Mouse (Mus musculus): Measurements from ENCODE around the gene Slc25a22. TPM values are rescaled to one million over a fixed set of nuclear protein-coding genes. Genes with fewer than 3 reads are reported as not detected.
A peak's percentile ranks its signal among the peaks of the same experiment; 100 is the strongest.

Gene Slc25a22
- total RNA-seq, 2 experiments from 2014 or later: 270 to 289 TPM

DNA sequence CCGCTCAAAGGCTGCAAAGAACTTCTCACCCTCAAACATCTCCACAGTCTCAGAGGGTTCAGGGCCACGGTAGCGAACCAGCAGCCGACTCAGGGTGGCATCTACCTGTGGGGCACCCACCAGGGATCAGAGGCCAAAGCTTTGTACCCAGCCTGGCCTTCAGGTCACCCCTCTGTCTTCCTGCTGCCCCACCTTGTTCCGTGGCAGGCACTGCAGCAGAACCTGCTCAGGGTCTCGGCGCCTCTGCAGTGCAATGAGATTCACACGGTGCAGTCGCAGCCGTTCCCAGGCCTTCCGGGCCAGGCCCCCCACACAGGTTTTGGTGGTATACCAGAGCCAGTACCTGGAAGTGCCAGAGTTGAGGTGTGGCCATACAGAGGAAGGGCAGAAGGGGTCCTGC, 2.1 kb upstream of the Slc25a22 start:
- intact Hi-C loops (cut with DNase I): no loop called here
- no peak for DNase-seq (ENCODE audit: low spot score in 2 of 2)

DNA sequence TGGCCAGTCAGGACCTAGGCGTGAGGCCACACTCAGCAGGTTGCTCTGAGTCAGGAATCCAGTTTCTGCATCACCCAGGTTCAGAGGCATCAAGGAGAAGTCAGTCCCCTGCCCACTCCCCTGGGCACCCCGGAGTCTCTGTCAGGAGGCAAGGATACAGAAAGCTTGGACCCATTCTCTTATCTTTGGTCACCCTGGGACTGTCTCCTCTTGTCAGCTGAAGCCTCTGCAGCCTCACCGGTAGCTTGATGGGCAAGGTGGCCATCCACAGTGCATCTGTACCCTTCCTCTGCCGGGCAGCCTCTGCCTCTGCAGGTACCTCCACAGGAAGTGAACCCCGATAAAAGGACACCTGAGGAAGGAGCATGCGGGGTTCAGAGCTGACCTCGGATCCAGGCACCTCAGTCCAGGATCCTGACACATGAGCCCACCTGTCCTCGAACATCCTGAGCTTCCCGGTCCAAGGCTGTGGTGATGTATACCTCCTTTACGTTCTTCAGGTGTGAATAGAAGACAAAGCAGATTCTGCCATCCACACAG, 1.5 kb upstream of the Slc25a22 start:
- no peak for DNase-seq (ENCODE audit: low spot score in 2 of 2)
- intact Hi-C loops (cut with DNase I): no loop called here

DNA sequence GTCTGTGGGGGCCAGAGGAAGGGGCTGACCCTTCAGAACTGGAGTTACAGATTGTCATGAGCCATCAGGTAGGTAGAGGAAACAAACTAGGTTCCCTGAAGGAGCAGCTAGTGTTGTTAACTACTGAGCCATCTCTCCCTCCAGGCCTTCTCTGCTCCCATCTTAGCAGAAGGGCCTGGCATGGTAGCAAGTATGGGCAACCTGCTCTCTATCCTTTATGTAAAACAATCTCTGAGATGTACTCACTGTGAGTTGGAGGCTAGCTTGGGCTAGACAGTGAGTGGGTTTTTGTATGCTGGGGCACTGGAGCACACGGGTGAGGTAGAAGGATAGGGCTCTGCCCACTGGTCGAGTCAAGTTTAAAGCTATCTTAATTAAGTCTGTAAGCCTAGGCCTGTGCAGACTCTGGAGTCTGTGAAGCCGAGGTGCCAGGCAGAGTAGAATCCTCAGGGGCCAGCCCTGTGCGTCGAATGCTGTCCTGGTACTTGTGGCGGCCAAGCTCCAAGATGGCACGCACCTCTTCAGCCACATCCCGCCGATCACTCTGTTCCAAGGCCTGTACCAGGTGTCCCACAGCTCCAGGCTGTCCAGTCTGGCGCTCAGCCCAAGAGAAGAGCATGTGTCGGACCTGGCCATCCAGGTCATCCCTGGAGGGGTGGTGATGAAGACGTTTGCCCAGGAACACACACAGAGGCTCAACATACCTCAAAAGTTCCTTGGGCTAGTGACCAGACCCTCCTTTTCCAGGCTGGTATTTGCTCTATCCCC, 693 bp upstream of the Slc25a22 start:
- DNase-seq (ENCODE audit: low spot score in 2 of 2): no peak
- intact Hi-C loops (cut with DNase I): no loop called here

DNA sequence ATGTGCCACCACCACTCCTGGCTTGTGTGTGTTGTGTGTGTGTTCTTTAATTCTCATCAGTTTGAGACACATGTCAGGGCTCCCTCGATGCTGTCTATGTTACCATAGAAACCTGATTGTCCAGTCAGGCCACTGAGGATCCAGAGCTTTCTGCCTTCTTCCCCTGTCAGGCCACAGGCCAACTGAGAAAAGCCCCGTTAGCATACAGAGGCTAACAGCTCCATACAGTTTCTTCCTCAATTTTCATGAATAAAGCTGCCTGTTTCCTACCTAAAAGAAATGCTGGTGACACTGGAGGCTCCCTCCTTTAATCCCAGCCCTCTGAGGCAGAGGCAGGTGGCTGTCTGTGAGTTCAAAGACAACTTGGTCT, 1.2 kb downstream of the Slc25a22 start:
- DNase-seq (ENCODE audit: low spot score in 2 of 2): no peak
- intact Hi-C loops (cut with DNase I): no loop called here

DNA sequence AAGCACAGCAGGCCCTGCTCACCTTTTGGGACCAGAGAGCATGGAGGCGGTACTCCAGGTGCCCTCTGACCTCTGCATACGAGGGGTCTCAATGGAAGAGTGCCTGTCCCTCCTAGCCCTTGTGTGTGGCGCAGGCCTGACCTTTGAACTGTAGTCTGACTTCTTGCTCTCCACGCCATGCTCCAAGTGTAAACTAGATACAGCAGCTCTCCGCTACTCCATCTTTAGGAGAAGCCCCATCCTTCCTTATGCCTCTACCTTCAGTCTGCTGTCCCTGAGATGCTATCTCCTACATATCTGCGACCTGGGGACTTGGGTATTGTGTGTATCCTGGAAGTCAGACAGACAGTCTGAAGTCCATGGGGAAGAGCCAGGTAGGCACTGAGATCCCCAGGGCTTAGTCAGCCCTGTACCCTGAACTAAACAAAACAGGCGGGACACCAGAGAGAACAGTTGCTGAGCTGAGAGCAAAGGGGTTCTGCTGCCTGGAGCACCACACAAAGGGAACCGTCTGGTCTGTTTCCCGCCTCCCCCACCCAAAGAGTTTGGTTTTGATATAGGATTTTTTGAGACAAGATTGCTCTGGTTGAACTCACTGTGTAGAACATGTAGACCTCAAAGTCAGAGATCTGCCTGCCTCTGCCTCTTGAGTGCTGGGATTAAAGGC, 1.7 kb downstream of the Slc25a22 start:
- intact Hi-C loops (cut with DNase I): no loop called here
- DNase-seq (ENCODE audit: low spot score in 2 of 2): peak in 1 of 2 experiments; percentile 7

DNA sequence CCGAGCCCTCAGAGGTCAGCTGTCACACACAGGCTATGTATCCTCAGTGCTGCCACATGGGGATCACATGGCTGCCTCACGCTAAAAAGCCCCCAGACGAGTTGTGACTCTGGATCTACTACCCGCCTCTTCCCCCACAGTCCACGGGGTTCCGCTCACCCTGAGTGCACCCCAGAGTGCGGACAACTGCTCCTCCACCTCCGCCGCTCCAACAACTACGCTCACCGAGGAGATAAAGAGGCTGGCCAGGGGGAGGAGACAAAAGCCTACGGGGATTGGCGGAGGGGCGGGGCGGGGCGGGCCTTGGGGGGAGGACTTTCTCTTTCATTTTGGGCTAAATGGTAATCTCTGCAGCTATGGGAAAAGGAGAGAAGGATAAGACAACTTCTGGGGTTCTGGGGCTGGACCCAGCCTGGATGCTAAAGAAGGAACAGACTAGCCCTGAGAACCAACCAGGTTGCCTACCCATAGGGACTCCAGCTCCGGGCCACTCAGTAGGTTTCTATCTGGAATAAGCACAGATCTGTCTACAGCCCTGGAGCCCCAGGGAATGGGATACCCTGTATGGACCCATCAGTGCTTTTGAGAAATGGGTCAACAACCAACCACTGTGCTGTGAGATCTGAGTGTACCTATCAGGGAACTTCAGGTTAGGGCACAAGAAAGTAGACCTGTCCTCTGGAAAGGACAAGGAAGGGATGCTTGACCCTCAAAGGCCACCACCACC, 2.4 kb downstream of the Slc25a22 start:
- peak; percentile 55 to 59 for DNase-seq (ENCODE audit: low spot score in 2 of 2)
- intact Hi-C loops (cut with DNase I): no loop called here

DNA sequence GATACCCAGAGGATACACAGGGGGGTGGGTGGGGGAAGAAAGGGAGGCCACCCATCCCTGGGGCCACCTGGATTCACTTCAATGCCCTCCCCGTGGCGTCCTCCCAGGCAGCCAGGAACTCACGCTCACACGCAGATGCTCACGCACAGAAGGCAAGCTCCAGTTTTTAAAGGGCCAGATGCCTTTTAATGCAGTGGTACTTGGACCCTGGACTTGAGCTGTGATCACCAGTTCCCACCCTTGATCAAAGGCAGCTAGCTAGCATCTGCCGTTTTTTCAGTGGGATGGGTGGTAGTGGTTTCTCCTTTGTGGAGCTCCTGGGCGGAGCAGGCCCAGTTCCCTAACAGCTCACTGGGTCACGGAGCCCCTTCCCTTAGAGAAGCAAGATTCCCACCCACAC, 3.2 kb downstream of the Slc25a22 start:
- peak; percentile 65 to 78 for DNase-seq (ENCODE audit: low spot score in 2 of 2)

DNA sequence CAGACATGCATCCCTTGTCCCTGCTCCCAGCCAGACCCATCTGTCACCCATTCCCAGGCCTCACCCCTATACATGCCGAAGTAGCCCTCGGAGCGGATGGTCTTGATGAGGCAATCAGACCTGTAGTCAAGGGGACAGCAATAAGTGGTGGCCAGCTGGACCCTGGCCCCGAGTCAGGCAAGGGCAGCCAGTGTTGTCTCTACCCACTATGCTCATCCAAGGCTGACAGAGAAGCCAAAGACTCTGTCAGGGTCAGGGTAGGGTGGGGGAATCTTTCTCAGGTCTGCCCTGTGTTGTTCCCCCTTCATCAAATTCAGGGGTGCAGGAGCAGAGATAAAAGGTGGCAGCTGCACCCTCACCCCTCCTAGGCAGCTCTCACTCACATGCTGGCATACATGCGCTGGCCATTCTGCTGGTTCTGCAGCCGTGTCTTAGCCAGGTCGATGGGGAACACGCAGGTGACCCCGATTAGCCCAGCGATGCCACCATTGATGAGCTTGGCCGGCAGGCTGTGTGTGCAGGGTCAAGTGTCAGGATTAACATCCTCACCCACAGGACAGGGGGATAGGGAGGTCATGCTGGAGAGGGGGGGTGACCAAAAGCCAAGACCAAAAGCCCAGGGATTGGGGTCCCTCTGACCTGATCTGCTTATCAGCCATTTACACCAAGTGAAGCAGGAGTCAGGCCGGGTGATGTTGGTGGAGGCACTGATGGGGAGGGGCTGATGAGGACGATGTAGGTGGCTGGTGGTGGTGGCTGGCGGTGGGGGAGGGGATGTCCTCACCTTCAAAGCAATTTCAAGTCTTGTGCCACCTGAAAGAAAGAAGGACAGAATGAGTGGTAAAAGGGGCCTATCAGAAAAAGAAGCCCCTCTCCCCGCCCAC, 3.9 kb downstream of the Slc25a22 start:
- no peak for DNase-seq (ENCODE audit: low spot score in 2 of 2)
- intact Hi-C loops (cut with DNase I): no loop called here

More for the DNA sequence above, 3.2 kb downstream of the Slc25a22 start:
- intact Hi-C loops (cut with DNase I): no loop called here

DNA sequence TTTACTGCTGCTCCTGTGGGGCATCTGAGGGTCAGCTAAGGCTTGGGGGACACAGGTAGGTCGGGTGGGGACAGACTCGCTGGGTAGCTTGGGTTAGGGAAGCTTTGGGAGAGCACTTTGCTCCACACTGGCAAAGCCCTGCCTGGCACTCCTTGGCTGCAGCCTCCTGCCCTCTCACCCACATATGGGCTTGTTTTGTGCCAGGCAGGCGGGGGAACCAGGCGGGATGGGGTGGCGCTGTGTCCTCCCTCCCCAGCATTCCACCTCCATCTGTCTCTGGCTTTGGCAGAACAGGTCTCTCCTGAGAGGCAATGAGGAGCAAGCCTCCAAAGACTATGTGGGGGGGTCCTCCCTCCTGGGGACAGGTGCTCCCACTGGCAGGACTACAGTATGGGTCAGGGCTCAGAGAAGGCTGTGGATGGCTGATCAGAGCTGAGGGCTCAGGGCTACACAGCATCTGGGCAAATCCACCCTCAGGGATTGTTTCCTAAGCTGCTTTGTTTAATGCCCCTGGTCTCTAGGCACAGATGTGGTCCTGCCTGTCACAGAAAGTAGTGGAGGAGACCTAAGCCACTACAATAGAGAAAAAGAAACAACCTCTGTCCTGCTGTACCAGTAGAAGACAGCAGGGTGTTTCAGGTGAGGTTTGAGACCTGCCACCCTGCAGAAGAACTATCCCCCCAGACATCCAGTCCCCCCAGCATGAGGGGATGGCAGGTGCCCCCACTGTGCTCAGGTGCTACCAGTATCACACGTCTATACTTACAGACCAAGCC, 4.8 kb downstream of the Slc25a22 start:
- intact Hi-C loops (cut with DNase I): no loop called here
- peak in 1 of 2 experiments; percentile 18 for DNase-seq (ENCODE audit: low spot score in 2 of 2)

DNA sequence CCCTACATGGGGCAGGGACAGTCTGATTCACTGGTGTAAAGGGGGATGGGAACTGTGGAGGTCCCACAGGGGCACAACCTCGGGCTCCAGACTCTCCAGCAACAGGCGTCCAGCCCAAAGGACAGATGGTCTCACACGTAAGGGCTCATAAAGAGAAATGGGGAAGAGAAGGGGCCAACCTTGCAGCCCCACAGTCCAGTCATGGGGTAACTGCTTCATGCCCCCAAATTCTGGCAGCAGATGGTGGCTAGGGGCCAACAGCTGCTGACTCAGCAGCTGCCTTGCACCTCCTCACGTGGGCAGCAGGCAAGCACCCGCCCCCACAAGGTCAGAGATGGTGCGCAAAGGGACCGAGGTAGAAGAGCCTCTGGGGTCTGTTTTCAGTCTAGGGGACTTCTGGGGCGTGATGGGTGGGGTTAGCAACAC, 5.5 kb downstream of the Slc25a22 start:
- DNase-seq (ENCODE audit: low spot score in 2 of 2): peak in 1 of 2 experiments; percentile 9
- intact Hi-C loops (cut with DNase I): no loop called here

DNA sequence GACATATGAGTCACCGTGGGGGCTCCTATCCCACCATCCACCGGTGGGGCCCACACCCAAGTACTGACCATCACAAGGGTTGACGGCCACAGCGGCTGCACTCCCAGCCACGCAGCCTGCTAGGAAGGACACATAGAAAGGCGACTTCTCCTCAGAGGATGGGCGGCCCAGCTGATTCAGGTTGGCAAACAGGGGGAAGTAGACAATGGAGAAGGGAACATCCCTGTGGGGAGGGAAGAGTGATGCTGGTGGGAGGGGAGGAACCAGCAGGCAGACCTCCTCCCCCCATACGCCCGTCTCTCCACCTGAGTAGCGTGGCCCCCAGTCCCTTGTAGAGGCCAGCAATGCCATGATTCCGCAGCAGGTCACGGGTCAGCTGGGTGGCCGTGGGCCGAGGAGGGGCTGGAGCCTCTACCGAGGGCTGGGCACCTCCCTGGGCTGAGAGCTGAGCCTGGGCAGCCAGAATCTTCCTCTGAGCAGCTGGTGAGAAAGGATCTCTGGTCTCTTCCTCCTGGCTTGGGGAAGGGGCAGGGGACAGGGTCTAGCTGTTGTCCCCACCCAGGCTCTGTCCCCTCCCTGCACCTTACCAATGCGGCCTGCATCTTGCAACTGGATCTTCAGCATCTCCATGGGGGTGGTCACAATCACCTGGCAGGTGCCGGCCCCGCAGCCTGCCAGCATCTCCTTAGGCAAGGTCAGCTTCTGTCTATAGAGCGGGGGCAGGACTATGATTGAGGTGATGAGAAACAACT, 6.1 kb downstream of the Slc25a22 start:
- intact Hi-C loops (cut with DNase I): no loop called here
- no peak for DNase-seq (ENCODE audit: low spot score in 2 of 2)

DNA sequence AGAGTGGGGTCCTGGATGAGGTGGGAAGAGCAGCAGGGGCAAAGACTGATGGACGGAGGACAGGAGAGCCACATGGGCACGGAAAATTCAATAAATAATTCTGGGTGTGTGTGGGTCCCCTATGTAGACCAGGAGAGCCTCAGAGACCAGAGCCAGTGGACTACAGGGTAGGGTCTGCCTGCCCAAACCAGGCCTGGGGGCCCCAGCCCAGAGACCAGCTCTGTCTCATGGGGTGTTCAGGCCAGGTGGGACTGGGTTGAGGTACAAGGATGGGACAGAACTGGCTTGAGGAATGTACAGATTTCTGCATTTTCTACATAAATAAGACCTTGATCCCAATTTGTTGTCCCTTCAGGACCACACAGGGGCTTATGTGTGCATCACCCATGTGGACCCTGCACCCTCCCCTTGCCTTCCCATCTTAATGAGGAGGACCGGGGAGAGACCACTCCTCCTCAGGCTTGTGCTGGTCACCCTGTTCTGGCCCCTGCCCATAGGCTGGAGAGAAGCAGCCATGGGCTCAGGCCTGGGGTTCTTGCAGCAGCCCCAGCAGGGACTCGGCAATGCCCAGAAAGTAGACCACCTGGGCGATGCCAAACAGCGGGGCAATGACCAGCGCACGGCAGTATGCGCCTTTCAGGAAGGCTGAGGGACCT, 7.0 kb downstream of the Slc25a22 start:
- intact Hi-C loops (cut with DNase I): no loop called here
- DNase-seq (ENCODE audit: low spot score in 2 of 2): no peak

DNA sequence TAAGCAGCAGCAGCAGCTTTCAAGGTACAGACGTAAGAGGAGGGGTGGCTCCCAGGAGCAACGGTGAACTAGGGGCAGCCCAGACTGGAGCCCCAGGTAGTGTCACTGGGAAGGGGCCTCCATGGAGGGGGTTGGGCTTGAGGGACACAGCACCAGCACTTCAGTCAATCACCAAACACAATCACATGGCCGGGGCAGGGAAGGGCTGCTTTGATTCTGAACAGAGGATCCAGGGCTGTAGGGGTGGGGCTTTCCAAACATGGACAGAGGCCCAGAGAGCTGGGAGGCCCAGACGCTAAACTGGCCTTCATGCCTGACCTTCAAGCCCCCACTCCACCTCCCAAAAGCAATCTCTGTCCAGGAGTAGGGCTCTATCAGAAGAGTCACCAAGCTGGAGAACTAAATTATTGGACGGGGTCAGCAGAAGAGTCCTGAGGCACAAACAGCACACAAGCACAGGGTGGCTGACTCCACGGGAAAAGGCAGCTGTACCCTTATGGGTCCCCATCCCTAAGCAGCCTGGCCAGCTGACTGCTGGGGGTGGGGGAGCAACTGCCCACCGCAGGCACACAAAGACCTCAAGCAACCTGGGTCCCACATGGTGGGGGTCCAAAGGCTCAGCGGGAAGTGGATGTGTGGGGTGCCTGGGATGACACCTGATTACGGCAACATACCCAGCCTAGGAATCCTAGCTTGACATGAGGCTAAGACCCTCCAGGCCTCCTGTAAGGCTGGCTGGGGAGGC, 7.7 kb downstream of the Slc25a22 start:
- peak in 1 of 2 experiments; percentile 13 for DNase-seq (ENCODE audit: low spot score in 2 of 2)
- intact Hi-C loops (cut with DNase I): no loop called here

DNA sequence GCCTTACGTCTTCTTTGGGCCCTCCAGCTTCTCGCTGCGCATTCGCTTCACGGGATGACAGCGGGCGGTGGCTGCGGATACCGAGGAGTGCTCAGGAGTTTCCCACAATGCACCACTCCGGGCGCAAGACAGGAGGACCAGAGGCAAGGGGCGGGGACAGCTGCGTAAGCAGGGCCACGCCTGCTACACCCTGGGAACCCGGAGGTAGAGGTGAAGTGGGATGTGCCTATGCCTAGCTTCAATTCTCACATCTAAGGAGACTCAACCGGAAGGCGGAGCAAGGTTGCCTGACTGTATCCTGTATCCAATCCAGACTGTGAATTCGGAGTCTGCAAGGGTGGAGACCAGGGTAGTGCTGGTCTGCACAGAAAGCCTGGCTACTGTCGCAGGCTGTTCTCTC, 8.4 kb downstream of the Slc25a22 start, which contains the start of gene Cend1:
Gene Cend1, minus strand, starts transcription at position 182 of the 400 bp plus-strand sequence.
- intact Hi-C loops (cut with DNase I): no loop called here
- peak; percentile 89 to 92 for DNase-seq (ENCODE audit: low spot score in 2 of 2)

DNA sequence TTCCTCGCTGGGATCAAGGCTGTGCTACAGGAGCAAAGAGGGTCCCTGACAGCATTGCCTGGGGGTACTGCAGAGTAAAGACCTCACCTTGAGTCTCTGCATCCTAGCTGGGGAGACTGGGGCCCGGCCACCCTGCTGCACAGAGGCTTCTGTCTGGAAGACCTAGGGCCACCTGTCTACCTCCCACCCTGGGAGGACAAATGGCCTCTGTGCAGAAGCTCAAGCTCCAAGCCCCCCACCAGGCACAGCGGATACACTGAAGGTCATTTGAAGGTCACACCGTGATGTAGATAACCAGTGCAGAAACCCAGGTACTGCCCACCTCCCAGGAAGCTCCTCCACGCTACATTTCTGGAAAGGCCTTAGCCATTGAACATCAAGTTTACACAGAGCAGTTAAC, 9.0 kb downstream of the Slc25a22 start:
- no peak for DNase-seq (ENCODE audit: low spot score in 2 of 2)
- intact Hi-C loops (cut with DNase I): no loop called here

DNA sequence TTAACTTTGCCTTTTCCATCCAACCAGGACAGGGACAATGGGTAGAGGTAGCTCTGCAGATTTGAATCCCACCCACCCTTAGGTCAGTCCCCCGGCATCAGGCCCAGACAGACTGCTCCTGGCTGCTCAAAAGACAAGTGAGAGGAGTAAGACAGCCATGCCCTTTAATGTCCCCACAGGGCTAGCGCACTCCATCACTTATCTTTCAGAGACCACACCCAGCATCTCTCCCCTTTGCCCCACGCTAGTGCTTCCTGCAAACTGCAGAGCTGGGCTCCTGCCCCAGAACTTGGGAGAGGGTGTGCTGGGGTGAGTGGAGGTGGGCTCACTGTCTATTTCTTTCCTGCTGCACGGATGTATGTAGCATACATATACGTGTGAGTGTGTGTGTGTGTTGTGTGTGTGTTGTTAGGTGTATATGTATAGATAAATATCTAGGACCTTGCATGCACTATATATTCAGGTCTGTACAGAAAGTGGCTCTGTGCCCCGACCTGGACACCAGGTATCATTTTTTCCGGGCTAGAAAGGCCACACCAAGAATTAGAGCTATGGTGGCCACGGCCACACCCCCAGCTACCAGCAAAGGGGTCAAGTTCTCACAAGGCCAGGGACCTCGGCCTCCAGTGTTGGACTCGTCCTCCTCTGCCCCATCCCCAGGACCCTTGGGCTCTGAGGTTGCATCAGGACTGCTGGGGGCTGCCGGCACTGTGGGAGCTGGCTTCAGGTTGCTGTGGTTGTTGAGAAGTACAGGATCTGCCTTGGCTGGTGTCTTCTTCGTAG, 10.6 kb downstream of the Slc25a22 start:
- intact Hi-C loops (cut with DNase I): no loop called here
- DNase-seq (ENCODE audit: low spot score in 2 of 2): no peak
